Mouse (Mus musculus) liver, embryonic 14.5 days (tissue): ENCODE results near the gene Scel.

Experiments used
- CTCF ChIP-seq: IDR thresholded peaks from 2 replicates; pipeline ENCODE4 v1.5.1; 2016; ENCODE audit warnings: antibody characterized with exemption, low read depth, control low read depth
- EP300 ChIP-seq: IDR thresholded peaks from 2 replicates; pipeline ENCODE4 v1.6.1; 2016; ENCODE audit warnings: antibody characterized with exemption, low read depth

DNA sequence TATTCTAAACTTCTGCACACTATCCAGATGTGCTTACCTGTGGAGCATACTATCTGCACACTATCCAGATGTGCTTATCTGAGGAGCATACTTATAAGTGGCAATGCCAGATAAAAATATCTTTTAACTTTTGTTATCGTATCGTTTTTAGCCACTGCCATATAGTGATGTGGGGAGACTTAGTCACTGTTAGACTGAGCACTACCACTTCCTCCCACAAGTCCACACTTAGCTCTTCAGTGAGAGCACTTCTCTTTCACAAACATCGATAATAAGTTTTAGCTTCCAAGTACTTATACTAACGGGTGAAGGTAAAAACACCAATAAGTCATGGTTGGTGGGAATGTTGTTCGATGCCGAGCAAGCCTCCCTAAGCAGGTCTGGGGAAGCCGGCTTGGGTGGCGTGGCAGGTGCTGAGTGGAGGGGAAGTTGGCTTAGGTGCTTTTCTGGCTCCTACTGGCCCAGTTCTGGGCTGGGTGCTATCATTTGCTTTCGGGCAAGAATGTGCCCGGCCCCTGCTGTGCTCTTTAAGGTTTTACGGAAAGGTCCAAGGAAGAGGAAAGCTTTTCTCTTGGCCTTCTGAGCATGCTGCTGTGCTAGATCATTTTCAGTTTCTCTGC, 18.7 kb downstream of the Scel start:
- no peak for TF ChIP-seq CTCF
- no peak for TF ChIP-seq EP300
